21 mouse cellular contexts compared by ENCODE assay signal in genomic region chr13:111974282-111974681, GRCm38 (mm10).
"Had no signal": no experiment of that assay in that cellular context is flagged by ENCODE, and none has a peak within 500 bp of the region (broad histone marks: within the 10 kb centered on the region; RNA-seq: fewer than 3 reads in every experiment).

No protein-coding gene starts in this region.

- H3K9me3 ChIP-seq: limb, embryonic 15.5 days; neural tube, embryonic 12.5 days; neural tube, embryonic 15.5 days; stomach, embryonic 15.5 days had no signal

- H3K4me2 ChIP-seq: limb, embryonic 12.5 days; limb, embryonic 15.5 days; liver, embryonic 11.5 days; lung, embryonic 14.5 days; midbrain, embryonic 11.5 days; neural tube, embryonic 12.5 days; neural tube, embryonic 15.5 days; stomach, embryonic 15.5 days had no signal

- H3K27me3 ChIP-seq: limb, embryonic 12.5 days; limb, embryonic 15.5 days; megakaryocyte, embryonic 14.5 days; neural tube, embryonic 12.5 days; neural tube, embryonic 15.5 days; stomach, embryonic 15.5 days had no signal

- H3K4me3 ChIP-seq: limb, embryonic 12.5 days; limb, embryonic 15.5 days; megakaryocyte, embryonic 14.5 days; neural tube, embryonic 12.5 days; neural tube, embryonic 15.5 days; stomach, embryonic 15.5 days had no signal

- H3K9ac ChIP-seq: limb, embryonic 12.5 days; limb, embryonic 15.5 days; liver, embryonic 14.5 days; liver, postnatal 0 days; lung, embryonic 14.5 days; neural tube, embryonic 12.5 days; neural tube, embryonic 15.5 days; stomach, embryonic 15.5 days had no signal

- H3K36me3 ChIP-seq: limb, embryonic 12.5 days; limb, embryonic 15.5 days; neural tube, embryonic 12.5 days; neural tube, embryonic 15.5 days; stomach, embryonic 15.5 days had no signal

- H3K4me1 ChIP-seq: megakaryocyte, embryonic 14.5 days had no signal

- DNase-seq: kidney, adult 9 months; left cerebral cortex, postnatal 4 days; liver, postnatal 0 days; lung, embryonic 14.5 days; lung, postnatal 36 days; midbrain, embryonic 14.5 days; right cerebral cortex, adult 18-20 months; right cerebral cortex, postnatal 25 days; spleen, adult 18-20 months; thymus, postnatal 25 days had no signal

- H3K27ac ChIP-seq: limb, embryonic 12.5 days; limb, embryonic 15.5 days; liver, embryonic 14.5 days; neural tube, embryonic 12.5 days; neural tube, embryonic 15.5 days; stomach, embryonic 15.5 days had no signal

- ATAC-seq: intestine, postnatal 0 days; liver, postnatal 0 days; lung, postnatal 0 days had no signal
